Mouse (Mus musculus): ENCODE results near the gene Dcakd. TPM values are rescaled to one million over a fixed set of nuclear protein-coding genes. Genes with fewer than 3 reads are reported as not detected.

Gene Dcakd
- polyA plus RNA-seq, 1 experiment from 2014 or later: 220 TPM

GRCm38 (mm10) chr11:102964547-102965091 lies 63.5 kb downstream of the Dcakd start:
- ATAC-seq (no peak), DNase-seq (ENCODE audit: low spot score) (no peak)
- no peaks in the 10 kb centered on the region for H3K27me3 ChIP-seq (replicated peaks; ENCODE audit: control insufficient read depth, insufficient read depth, low read length)
- H3K9me3 ChIP-seq (replicated peaks; ENCODE audit: control insufficient read depth, low read length): no peaks in the 10 kb centered on the region
- no peak overlapping the region for H3K4me3 ChIP-seq (ENCODE audit: low read depth, low read length)
- no peak overlapping the region for H3K27ac ChIP-seq (ENCODE audit: low read depth, low read length)
- peaks cover 13% of the 10 kb centered on the region for H3K4me1 ChIP-seq (ENCODE audit: control insufficient read depth, insufficient read depth, low read length)
- no peaks in the 10 kb centered on the region for H3K36me3 ChIP-seq (ENCODE audit: control insufficient read depth, insufficient read depth, low read length)
- H3K4me2 ChIP-seq (ENCODE audit: low read length): no peak overlapping the region; the same call in 1 of the 2 replicates
- WGBS: 73% methylated on average over 16 of the region's 16 CpGs
- no peak overlapping the region for H3K9ac ChIP-seq (ENCODE audit: low read length)

- Histone ChIP-seq H3K9me3 (replicated peaks; ENCODE audit: control insufficient read depth, low read length) (no peaks in the 10 kb centered on the region), H3K27me3 (replicated peaks; ENCODE audit: control insufficient read depth, insufficient read depth, low read length) (no peaks in the 10 kb centered on the region), H3K36me3 (ENCODE audit: control insufficient read depth, insufficient read depth, low read length) (no peaks in the 10 kb centered on the region), H3K4me3 (ENCODE audit: low read depth, low read length) (no peak overlapping the region), H3K9ac (ENCODE audit: low read length) (peak overlapping the region; percentile 58), H3K4me1 (ENCODE audit: control insufficient read depth, insufficient read depth, low read length) (peaks cover 13% of the 10 kb centered on the region), H3K4me2 (ENCODE audit: low read length) (peak overlapping the region; percentile 40), H3K27ac (ENCODE audit: low read depth, low read length) (peak overlapping the region; percentile 79)
- WGBS: 11% methylated on average over 24 of the region's 24 CpGs
- DNase-seq (ENCODE audit: low spot score) (peak; percentile 62), ATAC-seq (peak; percentile 52)
These were observed 64.1 kb downstream of the Dcakd start for GRCm38 (mm10) chr11:102963855-102964546.

- Histone ChIP-seq H3K36me3 (ENCODE audit: control insufficient read depth, insufficient read depth, low read length) (no peaks in the 10 kb centered on the region), H3K27me3 (replicated peaks; ENCODE audit: control insufficient read depth, insufficient read depth, low read length) (no peaks in the 10 kb centered on the region), H3K4me1 (ENCODE audit: control insufficient read depth, insufficient read depth, low read length) (peaks cover 13% of the 10 kb centered on the region), H3K9me3 (replicated peaks; ENCODE audit: control insufficient read depth, low read length) (no peaks in the 10 kb centered on the region), H3K27ac (ENCODE audit: low read depth, low read length) (peak overlapping the region; percentile 79), H3K9ac (ENCODE audit: low read length) (peak overlapping the region; percentile 58), H3K4me2 (ENCODE audit: low read length) (peak overlapping the region; percentile 40), H3K4me3 (ENCODE audit: low read depth, low read length) (no peak overlapping the region)
- peak; percentile 77 for ATAC-seq
- DNase-seq (ENCODE audit: low spot score): peak; percentile 72
- 1% methylated on average over 16 of the region's 16 CpGs for WGBS
These were observed 64.8 kb downstream of the Dcakd start for GRCm38 (mm10) chr11:102963246-102963854.

GRCm38 (mm10) chr11:102962861-102963245 lies 65.3 kb downstream of the Dcakd start:
- H3K9ac ChIP-seq (ENCODE audit: low read length): peak overlapping the region; percentile 58
- no peaks in the 10 kb centered on the region for H3K27me3 ChIP-seq (replicated peaks; ENCODE audit: control insufficient read depth, insufficient read depth, low read length)
- ATAC-seq: 0 out of 2 replicates have a peak, but pooled peaks have one; percentile 7
- 19% methylated on average over 7 of the region's 7 CpGs for WGBS
- H3K4me2 ChIP-seq (ENCODE audit: low read length): peak overlapping the region; percentile 40
- H3K36me3 ChIP-seq (ENCODE audit: control insufficient read depth, insufficient read depth, low read length): no peaks in the 10 kb centered on the region
- no peak for DNase-seq (ENCODE audit: low spot score)
- H3K4me1 ChIP-seq (ENCODE audit: control insufficient read depth, insufficient read depth, low read length): peaks cover 13% of the 10 kb centered on the region
- no peaks in the 10 kb centered on the region for H3K9me3 ChIP-seq (replicated peaks; ENCODE audit: control insufficient read depth, low read length)
- H3K27ac ChIP-seq (ENCODE audit: low read depth, low read length): no peak overlapping the region
- H3K4me3 ChIP-seq (ENCODE audit: low read depth, low read length): no peak overlapping the region

- H3K36me3 ChIP-seq (ENCODE audit: control insufficient read depth, insufficient read depth, low read length): no peaks in the 10 kb centered on the region
- 94% methylated on average over 4 of the region's 4 CpGs for WGBS
- no peak overlapping the region for H3K9ac ChIP-seq (ENCODE audit: low read length)
- H3K4me3 ChIP-seq (ENCODE audit: low read depth, low read length): no peak overlapping the region
- peaks cover 18% of the 10 kb centered on the region for H3K4me1 ChIP-seq (ENCODE audit: control insufficient read depth, insufficient read depth, low read length)
- no peaks in the 10 kb centered on the region for H3K9me3 ChIP-seq (replicated peaks; ENCODE audit: control insufficient read depth, low read length)
- no peak overlapping the region for H3K27ac ChIP-seq (ENCODE audit: low read depth, low read length)
- DNase-seq (ENCODE audit: low spot score) (no peak), ATAC-seq (no peak)
- no peaks in the 10 kb centered on the region for H3K27me3 ChIP-seq (replicated peaks; ENCODE audit: control insufficient read depth, insufficient read depth, low read length)
- no peak overlapping the region for H3K4me2 ChIP-seq (ENCODE audit: low read length)
These were observed 67.1 kb downstream of the Dcakd start for GRCm38 (mm10) chr11:102961082-102961481.

- DNase-seq (ENCODE audit: low spot score) (no peak), ATAC-seq (no peak)
- Histone ChIP-seq H3K36me3 (ENCODE audit: control insufficient read depth, insufficient read depth, low read length) (no peaks in the 10 kb centered on the region), H3K27me3 (replicated peaks; ENCODE audit: control insufficient read depth, insufficient read depth, low read length) (no peaks in the 10 kb centered on the region), H3K4me3 (ENCODE audit: low read depth, low read length) (no peak overlapping the region), H3K9ac (ENCODE audit: low read length) (no peak overlapping the region), H3K4me1 (ENCODE audit: control insufficient read depth, insufficient read depth, low read length) (peaks cover 11% of the 10 kb centered on the region), H3K4me2 (ENCODE audit: low read length) (no peak overlapping the region), H3K9me3 (replicated peaks; ENCODE audit: control insufficient read depth, low read length) (no peaks in the 10 kb centered on the region), H3K27ac (ENCODE audit: low read depth, low read length) (no peak overlapping the region)
- WGBS: 81% methylated on average over 1 of the region's 1 CpGs
These were observed 69.3 kb downstream of the Dcakd start for GRCm38 (mm10) chr11:102958870-102959269.

- Histone ChIP-seq H3K4me3 (ENCODE audit: low read depth, low read length) (no peak overlapping the region), H3K27ac (ENCODE audit: low read depth, low read length) (no peak overlapping the region), H3K9me3 (replicated peaks; ENCODE audit: control insufficient read depth, low read length) (no peaks in the 10 kb centered on the region), H3K4me2 (ENCODE audit: low read length) (no peak overlapping the region), H3K36me3 (ENCODE audit: control insufficient read depth, insufficient read depth, low read length) (no peaks in the 10 kb centered on the region), H3K9ac (ENCODE audit: low read length) (no peak overlapping the region), H3K4me1 (ENCODE audit: control insufficient read depth, insufficient read depth, low read length) (peaks cover 7% of the 10 kb centered on the region; the same call in 1 of the 2 replicates), H3K27me3 (replicated peaks; ENCODE audit: control insufficient read depth, insufficient read depth, low read length) (no peaks in the 10 kb centered on the region)
- WGBS: 95% methylated on average over 6 of the region's 6 CpGs
- no peak for ATAC-seq
- no peak for DNase-seq (ENCODE audit: low spot score)
These were observed 69.7 kb downstream of the Dcakd start for GRCm38 (mm10) chr11:102958431-102958830.

GRCm38 (mm10) chr11:102957692-102958091 lies 70.4 kb downstream of the Dcakd start:
- WGBS: 86% methylated on average over 8 of the region's 8 CpGs
- no peak for ATAC-seq
- DNase-seq (ENCODE audit: low spot score): no peak
- peaks cover 5% of the 10 kb centered on the region; the same call in 1 of the 2 replicates for H3K4me1 ChIP-seq (ENCODE audit: control insufficient read depth, insufficient read depth, low read length)
- H3K27me3 ChIP-seq (replicated peaks; ENCODE audit: control insufficient read depth, insufficient read depth, low read length): no peaks in the 10 kb centered on the region
- no peak overlapping the region for H3K9ac ChIP-seq (ENCODE audit: low read length)
- no peaks in the 10 kb centered on the region for H3K9me3 ChIP-seq (replicated peaks; ENCODE audit: control insufficient read depth, low read length)
- H3K4me2 ChIP-seq (ENCODE audit: low read length): no peak overlapping the region
- no peaks in the 10 kb centered on the region for H3K36me3 ChIP-seq (ENCODE audit: control insufficient read depth, insufficient read depth, low read length)
- H3K4me3 ChIP-seq (ENCODE audit: low read depth, low read length): no peak overlapping the region
- H3K27ac ChIP-seq (ENCODE audit: low read depth, low read length): no peak overlapping the region
